In genomic region chr4:97788537-97788936, GRCm38 (mm10) we compare ENCODE assay signal across 26 mouse cellular contexts. TPM values are rescaled to one million over a fixed set of nuclear protein-coding genes. Genes with fewer than 3 reads are reported as not detected.
DNase-seq lines count a peak whose midpoint lies in the region; ATAC-seq and TF ChIP-seq lines count a peak whose summit lies in the region.
"Had no signal": no experiment of that assay in that cellular context is flagged by ENCODE, and none has a peak within 500 bp of the region (broad histone marks: within the 10 kb centered on the region; RNA-seq: fewer than 3 reads in every experiment).

No protein-coding gene starts in this region.

- H3K27me3 ChIP-seq in cerebellum, adult 2 months (ENCODE audit: control insufficient read depth, insufficient read depth, low read length), result no peaks in the 10 kb centered on the region
- H3K27me3 ChIP-seq in heart, adult 2 months (ENCODE audit: control insufficient read depth, insufficient read depth, low read length), result no peaks in the 10 kb centered on the region
- no peaks in the 10 kb centered on the region for H3K27me3 ChIP-seq in heart, embryonic 12.5 days (replicated peaks)
- no peaks in the 10 kb centered on the region for H3K27me3 ChIP-seq in hindbrain, embryonic 16.5 days (replicated peaks; ENCODE audit: control insufficient read depth, insufficient read depth, low read length)
- H3K27me3 ChIP-seq in hindbrain, embryonic 11.5 days (ENCODE audit: control insufficient read depth, insufficient read depth, low read length), result peaks cover 6% of the 10 kb centered on the region
- H3K27me3 ChIP-seq in neural tube, embryonic 14.5 days (ENCODE audit: control insufficient read depth, insufficient read depth, low read length), result no peaks in the 10 kb centered on the region
- no peaks in the 10 kb centered on the region for H3K27me3 ChIP-seq in neural tube, embryonic 15.5 days (replicated peaks)
- H3K27me3 ChIP-seq: neural tube, embryonic 12.5 days had no signal

- no peak overlapping the region for H3K9ac ChIP-seq in heart, adult 2 months (ENCODE audit: low read depth, low read length)
- no peak overlapping the region for H3K9ac ChIP-seq in heart, embryonic 12.5 days
- H3K9ac ChIP-seq in hindbrain, embryonic 16.5 days (ENCODE audit: low read depth, low read length), result no peak overlapping the region
- no peak overlapping the region for H3K9ac ChIP-seq in hindbrain, embryonic 11.5 days (ENCODE audit: low read depth, low read length)
- no peak overlapping the region for H3K9ac ChIP-seq in neural tube, embryonic 14.5 days (replicated peaks; ENCODE audit: low read depth, low read length)
- H3K9ac ChIP-seq in neural tube, embryonic 15.5 days (replicated peaks), result no peak overlapping the region
- H3K9ac ChIP-seq: liver, embryonic 13.5 days; midbrain, embryonic 13.5 days; neural tube, embryonic 12.5 days had no signal

- no peak overlapping the region for H3K4me3 ChIP-seq in cerebellum, adult 2 months (replicated peaks; ENCODE audit: insufficient read depth, low read depth, low read length)
- no peak overlapping the region for H3K4me3 ChIP-seq in heart, adult 2 months
- no peak overlapping the region for H3K4me3 ChIP-seq in heart, embryonic 12.5 days
- no peak overlapping the region for H3K4me3 ChIP-seq in hindbrain, embryonic 16.5 days (ENCODE audit: low read length)
- H3K4me3 ChIP-seq in hindbrain, embryonic 11.5 days (ENCODE audit: low read depth, low read length), result no peak overlapping the region
- no peak overlapping the region for H3K4me3 ChIP-seq in neural tube, embryonic 14.5 days (ENCODE audit: low read depth, low read length)
- no peak overlapping the region for H3K4me3 ChIP-seq in neural tube, embryonic 15.5 days (replicated peaks)
- H3K4me3 ChIP-seq: embryonic facial prominence, embryonic 10.5 days; liver, embryonic 13.5 days; megakaryocyte, embryonic 14.5 days; midbrain, embryonic 13.5 days; neural tube, embryonic 12.5 days had no signal

- peaks cover 21% of the 10 kb centered on the region; the same call in 1 of the 2 replicates for H3K4me1 ChIP-seq in cerebellum, adult 2 months (ENCODE audit: control insufficient read depth, insufficient read depth, low read length)
- H3K4me1 ChIP-seq in heart, adult 2 months (ENCODE audit: control insufficient read depth, insufficient read depth, low read length), result peaks cover 17% of the 10 kb centered on the region
- peaks cover 20% of the 10 kb centered on the region; the same call in 1 of the 2 replicates for H3K4me1 ChIP-seq in heart, embryonic 12.5 days (replicated peaks)
- H3K4me1 ChIP-seq in hindbrain, embryonic 16.5 days (ENCODE audit: control insufficient read depth, insufficient read depth, low read depth, low read length), result peaks cover 5% of the 10 kb centered on the region
- no peaks in the 10 kb centered on the region for H3K4me1 ChIP-seq in hindbrain, embryonic 11.5 days (replicated peaks; ENCODE audit: control insufficient read depth, insufficient read depth, low read length)
- H3K4me1 ChIP-seq in neural tube, embryonic 14.5 days (ENCODE audit: control insufficient read depth, insufficient read depth, low read length), result peaks cover 10% of the 10 kb centered on the region; the same call in 1 of the 2 replicates
- peaks cover 13% of the 10 kb centered on the region; the same call in 1 of the 2 replicates for H3K4me1 ChIP-seq in neural tube, embryonic 15.5 days
- H3K4me1 ChIP-seq: embryonic facial prominence, embryonic 10.5 days; liver, embryonic 13.5 days had no signal

- no peak for TF ChIP-seq CTCF in cerebellum, adult 2 months (IDR thresholded peaks at IDR 0.05; ENCODE audit: borderline replicate concordance, insufficient read depth, low read depth, low read length)
- TF ChIP-seq CTCF in heart, adult 2 months (IDR thresholded peaks at IDR 0.05), result no peak

- TF ChIP-seq EP300 in heart, adult 2 months (IDR thresholded peaks at IDR 0.05; ENCODE audit: insufficient read depth, low read depth, low read length), result no peak

- H3K4me2 ChIP-seq in heart, embryonic 12.5 days, result no peak overlapping the region
- H3K4me2 ChIP-seq in hindbrain, embryonic 16.5 days (ENCODE audit: low read length), result peak overlapping the region; percentile 5; the same call in 1 of the 2 replicates
- no peak overlapping the region for H3K4me2 ChIP-seq in hindbrain, embryonic 11.5 days (replicated peaks; ENCODE audit: low read depth, low read length)
- H3K4me2 ChIP-seq in neural tube, embryonic 14.5 days (ENCODE audit: low read depth, low read length), result no peak overlapping the region
- no peak overlapping the region for H3K4me2 ChIP-seq in neural tube, embryonic 15.5 days
- H3K4me2 ChIP-seq: heart, embryonic 11.5 days; liver, embryonic 13.5 days; midbrain, embryonic 13.5 days; neural tube, embryonic 12.5 days had no signal

- no peak for TF ChIP-seq POLR2A in cerebellum, adult 2 months (IDR thresholded peaks at IDR 0.05; ENCODE audit: borderline replicate concordance, insufficient read depth, low read length)
- no peak for TF ChIP-seq POLR2A in heart, adult 2 months (IDR thresholded peaks at IDR 0.05; ENCODE audit: insufficient read depth, low read depth, low read length)

- DNase-seq in cerebellum, adult 2 months, result no peak
- no peak for DNase-seq in cerebellum, adult 11-12 months
- DNase-seq in heart, adult 2 months, result no peak
- DNase-seq in hindbrain, embryonic 11.5 days (ENCODE audit: low spot score), result no peak
- DNase-seq: adrenal gland, postnatal 14 days; cerebellum, adult 9-11 months; gastrocnemius, postnatal 36 days; kidney, postnatal 25 days; liver, embryonic 13.5 days; lung, adult 2 months; lung, postnatal 36 days; right cerebral cortex, adult 18-20 months; right cerebral cortex, postnatal 4 days; thymus, postnatal 14 days had no signal

- intact Hi-C loops in heart, adult 2 months (cut with DNase I), result loop anchor here (10.0 kb wide), 1 partner anchor 1136 kb away; the partner anchor contains the start of gene Usp1

- H3K9me3 ChIP-seq in heart, embryonic 12.5 days (replicated peaks), result no peaks in the 10 kb centered on the region
- no peaks in the 10 kb centered on the region for H3K9me3 ChIP-seq in hindbrain, embryonic 16.5 days (ENCODE audit: control insufficient read depth, low read length)
- H3K9me3 ChIP-seq in hindbrain, embryonic 11.5 days (ENCODE audit: control insufficient read depth, low read length), result no peaks in the 10 kb centered on the region
- no peaks in the 10 kb centered on the region for H3K9me3 ChIP-seq in neural tube, embryonic 14.5 days (ENCODE audit: control insufficient read depth, low read length)
- H3K9me3 ChIP-seq in neural tube, embryonic 15.5 days (replicated peaks), result no peaks in the 10 kb centered on the region
- H3K9me3 ChIP-seq: embryonic facial prominence, embryonic 10.5 days; liver, embryonic 13.5 days; megakaryocyte, embryonic 14.5 days; midbrain, embryonic 13.5 days; neural tube, embryonic 12.5 days had no signal

- H3K36me3 ChIP-seq in heart, adult 2 months (ENCODE audit: control insufficient read depth, insufficient read depth, low read length), result peaks cover 71% of the 10 kb centered on the region
- peaks cover 41% of the 10 kb centered on the region for H3K36me3 ChIP-seq in heart, embryonic 12.5 days
- peaks cover under 1% of the 10 kb centered on the region; the same call in 1 of the 2 replicates for H3K36me3 ChIP-seq in hindbrain, embryonic 16.5 days (ENCODE audit: control insufficient read depth, insufficient read depth, low read length)
- no peaks in the 10 kb centered on the region for H3K36me3 ChIP-seq in hindbrain, embryonic 11.5 days (ENCODE audit: control insufficient read depth, insufficient read depth, low read length)
- H3K36me3 ChIP-seq in neural tube, embryonic 14.5 days (ENCODE audit: control insufficient read depth, insufficient read depth, low read length), result 0 out of 2 replicates have a peak, but pooled peaks cover 2% of the 10 kb centered on the region
- 0 out of 2 replicates have a peak, but pooled peaks cover 3% of the 10 kb centered on the region for H3K36me3 ChIP-seq in neural tube, embryonic 15.5 days

- no peak for ATAC-seq in heart, embryonic 12.5 days (ENCODE audit: insufficient number of reproducible peaks, low FRiP score)
- peak; percentile 74; the same call in 1 of the 2 replicates for ATAC-seq in hindbrain, embryonic 16.5 days
- no peak for ATAC-seq in hindbrain, embryonic 11.5 days (ENCODE audit: low FRiP score)
- 0 out of 2 replicates have a peak, but pooled peaks have one; percentile 31 for ATAC-seq in neural tube, embryonic 14.5 days (ENCODE audit: low read depth)
- ATAC-seq in neural tube, embryonic 15.5 days (ENCODE audit: low FRiP score), result no peak
- ATAC-seq: intestine, postnatal 0 days; midbrain, embryonic 13.5 days had no signal

- 42% methylated on average over 4 of the region's 4 CpGs for WGBS in cerebellum, adult 2 months
- WGBS in heart, adult 2 months, result 59% methylated on average over 4 of the region's 4 CpGs
- WGBS in heart, embryonic 12.5 days, result 74% methylated on average over 4 of the region's 4 CpGs
- 52% methylated on average over 4 of the region's 4 CpGs for WGBS in hindbrain, embryonic 16.5 days
- WGBS in hindbrain, embryonic 11.5 days, result 72% methylated on average over 4 of the region's 4 CpGs
- WGBS in neural tube, embryonic 14.5 days, result 54% methylated on average over 4 of the region's 4 CpGs
- 57% methylated on average over 4 of the region's 4 CpGs for WGBS in neural tube, embryonic 15.5 days

- peaks cover 14% of the 10 kb centered on the region for H3K79me2 ChIP-seq in heart, adult 2 months (replicated peaks; ENCODE audit: control insufficient read depth, insufficient read depth, low read length)

- H3K27ac ChIP-seq in cerebellum, adult 2 months (ENCODE audit: insufficient read depth, low read length), result peak overlapping the region; percentile 71; the same call in 1 of the 2 replicates
- H3K27ac ChIP-seq in heart, adult 2 months, result peak overlapping the region; percentile 26; the same call in 1 of the 2 replicates
- H3K27ac ChIP-seq in heart, embryonic 12.5 days (ENCODE audit: poor library complexity, severe bottlenecking), result no peak overlapping the region
- H3K27ac ChIP-seq in hindbrain, embryonic 16.5 days (ENCODE audit: low read depth, low read length), result peak overlapping the region; percentile 56; the same call in 1 of the 2 replicates
- H3K27ac ChIP-seq in hindbrain, embryonic 11.5 days (ENCODE audit: low read depth, low read length), result no peak overlapping the region
- H3K27ac ChIP-seq in neural tube, embryonic 14.5 days (ENCODE audit: low read depth, low read length), result no peak overlapping the region
- no peak overlapping the region for H3K27ac ChIP-seq in neural tube, embryonic 15.5 days (replicated peaks)
- H3K27ac ChIP-seq: embryonic facial prominence, embryonic 10.5 days; liver, embryonic 13.5 days; midbrain, embryonic 13.5 days; neural tube, embryonic 12.5 days had no signal

RNA-seq across cellular contexts. Expression of gene E130114P18Rik, which starts 10.7 kb away (rescaled TPM):
- 14.9 and 17.1 TPM in 2 replicates for polyA plus RNA-seq in cerebellum, adult 2 months (2012; rRNA removed)
- total RNA-seq in heart, adult 2 months (2021), result not detected
- polyA plus RNA-seq in heart, adult 2 months (2012; rRNA removed), result 0.15 TPM in 1 of 2 replicates, not detected in the other
- polyA plus RNA-seq in heart, embryonic 12.5 days (2016; fragmentation: Nextera tagmentation; extraction: Ambion mirVana), result 0.50 and 0.74 TPM in 2 replicates
- 20.9 and 21.5 TPM in 2 replicates for polyA plus RNA-seq in hindbrain, embryonic 16.5 days (2015; fragmentation: Nextera tagmentation; extraction: Ambion mirVana)
- 28.5 and 36.5 TPM in 2 replicates for polyA plus RNA-seq in hindbrain, embryonic 11.5 days (2014; fragmentation: Nextera tagmentation; extraction: Ambion mirVana)
- 22.6 and 24.6 TPM in 2 replicates for polyA plus RNA-seq in neural tube, embryonic 14.5 days (2014; fragmentation: Nextera tagmentation; extraction: Ambion mirVana)
- polyA plus RNA-seq in neural tube, embryonic 15.5 days (2015; fragmentation: Nextera tagmentation; extraction: Ambion mirVana), result 13.5 and 18.4 TPM in 2 replicates
- total RNA-seq: adrenal gland, postnatal 14 days; common myeloid progenitor, adult 5-6 weeks; hematopoietic stem cell, adult 5-6 weeks had no signal

RNA-seq across cellular contexts. Expression of gene Nfia, which starts 16.0 kb away (rescaled TPM):
- polyA plus RNA-seq in cerebellum, adult 2 months (2012; rRNA removed), result 41.2 and 55.0 TPM in 2 replicates
- total RNA-seq in heart, adult 2 months (2021), result 100 to 1,000 TPM; 126 to 128 TPM
- 70.3 and 75.6 TPM in 2 replicates for polyA plus RNA-seq in heart, adult 2 months (2012; rRNA removed)
- 37.5 and 42.0 TPM in 2 replicates for polyA plus RNA-seq in heart, embryonic 12.5 days (2016; fragmentation: Nextera tagmentation; extraction: Ambion mirVana)
- 38.4 and 43.4 TPM in 2 replicates for polyA plus RNA-seq in hindbrain, embryonic 16.5 days (2015; fragmentation: Nextera tagmentation; extraction: Ambion mirVana)
- 29.8 and 45.6 TPM in 2 replicates for polyA plus RNA-seq in hindbrain, embryonic 11.5 days (2014; fragmentation: Nextera tagmentation; extraction: Ambion mirVana)
- polyA plus RNA-seq in neural tube, embryonic 14.5 days (2014; fragmentation: Nextera tagmentation; extraction: Ambion mirVana), result 50.0 and 55.0 TPM in 2 replicates
- polyA plus RNA-seq in neural tube, embryonic 15.5 days (2015; fragmentation: Nextera tagmentation; extraction: Ambion mirVana), result 36.0 and 38.5 TPM in 2 replicates

Comparison
In these comparisons a context has a peak if more than half of its experiments do, and no peak if none do; other contexts are left out.
1. H3K27ac ChIP-seq: peak in cerebellum, adult 2 months (single experiment), heart, adult 2 months (single experiment) and hindbrain, embryonic 16.5 days (single experiment); none in heart, embryonic 12.5 days (single experiment), hindbrain, embryonic 11.5 days (single experiment), neural tube, embryonic 14.5 days (single experiment) and neural tube, embryonic 15.5 days (single experiment).
2. ATAC-seq: peak in hindbrain, embryonic 16.5 days (single experiment) and neural tube, embryonic 14.5 days (single experiment); none in heart, embryonic 12.5 days (single experiment), hindbrain, embryonic 11.5 days (single experiment) and neural tube, embryonic 15.5 days (single experiment).